Mouse (Mus musculus) small intestine, adult 2 months (tissue): ENCODE measurements around the gene Sirpb1a.

Experiments used
- CTCF ChIP-seq: fragments of 200-500 bp; IDR thresholded peaks from 2 replicates; pipeline ENCODE4 v1.5.1; 2012; ENCODE audit warnings: low read depth, mild to moderate bottlenecking, control low read depth, inconsistent platforms, low read length, moderate library complexity, mixed read lengths; ENCODE audit not compliant: insufficient replicate concordance, insufficient read length; ENCODE audit errors: extremely low read depth
- POLR2A ChIP-seq: fragments of 200-500 bp; IDR thresholded peaks from 2 replicates; pipeline ENCODE4 v1.6.1; 2012; ENCODE audit warnings: low read depth, mild to moderate bottlenecking, control low read depth, inconsistent platforms, low read length, moderate library complexity

GRCm38 (mm10) chr3:15329549-15329948, 96.8 kb downstream of the Sirpb1a start:
- TF ChIP-seq POLR2A (no peak), CTCF (no peak)
